Mouse (Mus musculus) midbrain, embryonic 14.5 days (tissue): ENCODE data around the gene Cdh13. TPM values are rescaled to one million over a fixed set of nuclear protein-coding genes. Genes with fewer than 3 reads are reported as not detected.
A peak's percentile ranks its signal among the peaks of the same experiment; 100 is the strongest.

Experiments used
- ATAC-seq: fragments of 200-750 bp; cut with Nextera tagmentation; 2 replicates; pipeline ENCODE4 v1.8.0; 2017; ENCODE audit warnings: moderate number of reproducible peaks, moderate library complexity; ENCODE audit not compliant: low FRiP score, low TSS enrichment
- DNase-seq: peaks from one replicate; pipeline ENCODE4 v3.0.0-alpha.2; 2015
- H3K27ac ChIP-seq: fragments of 300-500 bp; sonication (generic); replicated peaks from 2 replicates; pipeline ENCODE4 v1.5.1; 2014; ENCODE audit warnings: mild to moderate bottlenecking, low read depth, low read length, moderate library complexity
- H3K27me3 ChIP-seq: fragments of 300-500 bp; sonication (generic); 2 replicates; pipeline ENCODE4 v1.6.1; 2014; ENCODE audit warnings: low read length, control low read depth, mixed read lengths; ENCODE audit not compliant: control insufficient read depth, insufficient read depth
- H3K36me3 ChIP-seq: fragments of 300-500 bp; sonication (generic); 2 replicates; pipeline ENCODE4 v1.6.1; 2014; ENCODE audit warnings: low read length, control low read depth; ENCODE audit not compliant: control insufficient read depth, insufficient read depth
- H3K4me1 ChIP-seq: fragments of 300-500 bp; sonication (generic); 2 replicates; pipeline ENCODE4 v1.6.1; 2014; ENCODE audit warnings: mild to moderate bottlenecking, antibody characterized with exemption, low read length, control low read depth; ENCODE audit not compliant: control insufficient read depth, insufficient read depth
- H3K4me2 ChIP-seq: fragments of 300-500 bp; sonication (generic); 2 replicates; pipeline ENCODE4 v1.6.1; 2014; ENCODE audit warnings: mild to moderate bottlenecking, low read length, moderate library complexity
- H3K4me3 ChIP-seq: fragments of 300-500 bp; sonication (generic); replicated peaks from 2 replicates; pipeline ENCODE4 v1.5.1; 2014; ENCODE audit warnings: low read depth, low read length
- H3K9ac ChIP-seq: fragments of 300-500 bp; sonication (generic); replicated peaks from 2 replicates; pipeline ENCODE4 v1.6.1; 2014; ENCODE audit warnings: mild to moderate bottlenecking, low read length, moderate library complexity
- H3K9me3 ChIP-seq: fragments of 300-500 bp; sonication (generic); 2 replicates; pipeline ENCODE4 v1.6.1; 2016; ENCODE audit warnings: low read length, control low read depth, mixed read lengths; ENCODE audit not compliant: control insufficient read depth
- WGBS: fragments of 180-500 bp; shearing (Covaris S2); extraction: QIAGEN DNeasy Blood & Tissue Kit; methylation state at CpG from one replicate; pipeline ENCODE4 v1.1.7; 2014; 5-methylcytosine and 5-hydroxymethylcytosine counted together
- polyA plus RNA-seq: library from polyadenylated mRNA; unstranded; fragments of >200 nt; fragmentation: Nextera tagmentation; extraction: Ambion mirVana; gene quantifications from 2 replicates; pipeline ENCODE4 v1.2.1, GENCODE M21; 2014

The Cdh13 gene
- polyA plus RNA-seq, 1 experiment from 2014 or later: 143 TPM

- no peaks in the 10 kb centered on the region for H3K27me3 ChIP-seq
- no peak overlapping the region for H3K4me2 ChIP-seq
- H3K27ac ChIP-seq: no peak overlapping the region
- DNase-seq: no peak
- H3K4me1 ChIP-seq: no peaks in the 10 kb centered on the region
- H3K36me3 ChIP-seq: no peaks in the 10 kb centered on the region
- 88% methylated on average over 3 of the region's 3 CpGs for WGBS
- H3K9ac ChIP-seq: no peak overlapping the region
- H3K4me3 ChIP-seq: no peak overlapping the region
- no peak for ATAC-seq
- H3K9me3 ChIP-seq: no peaks in the 10 kb centered on the region
Observed at GRCm38 (mm10) chr8:118455245-118455644, 171.7 kb downstream of the Cdh13 start.

GRCm38 (mm10) chr8:118465330-118465948 is 181.9 kb downstream of the Cdh13 start:
- ATAC-seq: no peak
- peaks cover 5% of the 10 kb centered on the region; the same call in 1 of the 2 replicates for H3K4me1 ChIP-seq
- H3K9me3 ChIP-seq: no peaks in the 10 kb centered on the region
- no peak overlapping the region for H3K4me3 ChIP-seq
- no peak overlapping the region for H3K27ac ChIP-seq
- no peak overlapping the region for H3K4me2 ChIP-seq
- 92% methylated on average over 3 of the region's 3 CpGs for WGBS
- H3K27me3 ChIP-seq: no peaks in the 10 kb centered on the region
- H3K36me3 ChIP-seq: no peaks in the 10 kb centered on the region
- DNase-seq: no peak
- H3K9ac ChIP-seq: no peak overlapping the region

GRCm38 (mm10) chr8:118477587-118477986 is 194.1 kb downstream of the Cdh13 start:
- DNase-seq (peak; percentile 52), ATAC-seq (no peak)
- Histone ChIP-seq H3K9me3 (no peaks in the 10 kb centered on the region), H3K4me2 (no peak overlapping the region), H3K36me3 (no peaks in the 10 kb centered on the region), H3K27ac (no peak overlapping the region; the same call in 1 of the 2 replicates), H3K4me1 (peaks cover 7% of the 10 kb centered on the region; the same call in 1 of the 2 replicates), H3K9ac (no peak overlapping the region), H3K4me3 (no peak overlapping the region), H3K27me3 (no peaks in the 10 kb centered on the region)
- 63% methylated on average over 9 of the region's 9 CpGs for WGBS

- Histone ChIP-seq H3K4me2 (no peak overlapping the region), H3K27ac (no peak overlapping the region), H3K36me3 (no peaks in the 10 kb centered on the region), H3K27me3 (no peaks in the 10 kb centered on the region), H3K9me3 (no peaks in the 10 kb centered on the region), H3K9ac (no peak overlapping the region), H3K4me3 (no peak overlapping the region), H3K4me1 (peaks cover 5% of the 10 kb centered on the region; the same call in 1 of the 2 replicates)
- whole genome bisulfite sequencing: 39% methylated on average over 4 of the region's 4 CpGs
- ATAC-seq (no peak), DNase-seq (no peak)
Observed at GRCm38 (mm10) chr8:118488735-118489134, 205.2 kb downstream of the Cdh13 start.

- ATAC-seq: no peak
Observed at GRCm38 (mm10) chr8:118502509-118502908, 219.0 kb downstream of the Cdh13 start.

GRCm38 (mm10) chr8:118509426-118509825 is 225.9 kb downstream of the Cdh13 start:
- H3K4me3 ChIP-seq: no peak overlapping the region
- H3K27me3 ChIP-seq: no peaks in the 10 kb centered on the region
- H3K4me1 ChIP-seq: no peaks in the 10 kb centered on the region; the same call in 1 of the 2 replicates
- H3K9ac ChIP-seq: no peak overlapping the region
- no peak overlapping the region for H3K27ac ChIP-seq
- no peaks in the 10 kb centered on the region for H3K9me3 ChIP-seq
- no peaks in the 10 kb centered on the region for H3K36me3 ChIP-seq
- ATAC-seq (no peak), DNase-seq (no peak)
- no peak overlapping the region for H3K4me2 ChIP-seq
- 94% methylated on average over 5 of the region's 5 CpGs for WGBS

More at GRCm38 (mm10) chr8:118502509-118502908, 219.0 kb downstream of the Cdh13 start:
- peaks cover 5% of the 10 kb centered on the region; the same call in 1 of the 2 replicates for H3K4me1 ChIP-seq
- H3K4me2 ChIP-seq: no peak overlapping the region
- no peak overlapping the region for H3K9ac ChIP-seq
- H3K27me3 ChIP-seq: no peaks in the 10 kb centered on the region
- no peak overlapping the region for H3K27ac ChIP-seq
- WGBS: 65% methylated on average over 8 of the region's 8 CpGs
- H3K9me3 ChIP-seq: no peaks in the 10 kb centered on the region
- no peak for DNase-seq
- no peaks in the 10 kb centered on the region for H3K36me3 ChIP-seq
- H3K4me3 ChIP-seq: no peak overlapping the region

- H3K4me3 ChIP-seq: no peak overlapping the region
- H3K9ac ChIP-seq: no peak overlapping the region
- no peaks in the 10 kb centered on the region for H3K36me3 ChIP-seq
- no peak overlapping the region for H3K27ac ChIP-seq
- H3K27me3 ChIP-seq: no peaks in the 10 kb centered on the region
- DNase-seq (no peak), ATAC-seq (no peak)
- 77% methylated on average over 6 of the region's 6 CpGs for WGBS
- no peaks in the 10 kb centered on the region; the same call in 1 of the 2 replicates for H3K4me1 ChIP-seq
- H3K9me3 ChIP-seq: no peaks in the 10 kb centered on the region
- H3K4me2 ChIP-seq: no peak overlapping the region
Observed at GRCm38 (mm10) chr8:118513259-118513658, 229.7 kb downstream of the Cdh13 start.

- Histone ChIP-seq H3K4me1 (peaks cover 2% of the 10 kb centered on the region; the same call in 1 of the 2 replicates), H3K36me3 (no peaks in the 10 kb centered on the region), H3K4me2 (no peak overlapping the region), H3K9me3 (no peaks in the 10 kb centered on the region), H3K27ac (no peak overlapping the region), H3K4me3 (no peak overlapping the region), H3K27me3 (no peaks in the 10 kb centered on the region), H3K9ac (no peak overlapping the region)
- WGBS: 89% methylated on average over 6 of the region's 6 CpGs
- ATAC-seq: no peak
- no peak for DNase-seq
Observed at GRCm38 (mm10) chr8:118515616-118516015, 232.1 kb downstream of the Cdh13 start.

- Histone ChIP-seq H3K4me2 (no peak overlapping the region), H3K27me3 (no peaks in the 10 kb centered on the region), H3K36me3 (no peaks in the 10 kb centered on the region), H3K4me3 (no peak overlapping the region), H3K9me3 (no peaks in the 10 kb centered on the region), H3K9ac (no peak overlapping the region), H3K4me1 (peaks cover 2% of the 10 kb centered on the region; the same call in 1 of the 2 replicates), H3K27ac (no peak overlapping the region)
- no peak for DNase-seq
- 46% methylated on average over 4 of the region's 4 CpGs for WGBS
- ATAC-seq: no peak
Observed at GRCm38 (mm10) chr8:118517071-118517470, 233.5 kb downstream of the Cdh13 start.
